Mouse (Mus musculus): ENCODE measurements around the gene Igfbp7. TPM values are rescaled to one million over a fixed set of nuclear protein-coding genes. Genes with fewer than 3 reads are reported as not detected.

Gene Igfbp7
- polyA plus RNA-seq, 1 experiment from 2014 or later = 32.2 TPM

DNA sequence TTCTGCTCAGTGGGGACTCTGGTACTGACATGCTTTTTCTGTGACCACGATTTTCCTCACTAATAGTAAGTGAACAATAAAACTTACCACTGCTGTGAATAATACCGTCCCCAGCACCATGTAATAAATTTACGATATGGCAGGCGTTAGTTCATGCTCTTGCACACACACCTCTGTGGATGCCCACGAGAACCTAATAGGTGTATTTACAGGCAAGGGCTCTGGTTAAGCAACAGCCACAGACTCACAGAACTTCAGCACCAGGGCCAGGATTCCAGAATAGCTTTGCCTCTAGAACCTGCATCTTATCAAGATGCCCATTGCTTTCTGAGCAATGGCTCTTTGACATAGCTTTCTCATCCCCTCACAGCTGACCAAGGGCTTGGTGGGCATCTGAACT, 22.6 kb downstream of the Igfbp7 start:
- Histone ChIP-seq H3K9ac (no peak overlapping the region), H3K4me2 (replicated peaks) (no peak overlapping the region), H3K4me1 (no peaks in the 10 kb centered on the region), H3K36me3 (no peaks in the 10 kb centered on the region), H3K4me3 (no peak overlapping the region), H3K27me3 (no peaks in the 10 kb centered on the region), H3K9me3 (replicated peaks) (no peaks in the 10 kb centered on the region), H3K27ac (no peak overlapping the region)
- no peak for ATAC-seq (ENCODE audit: low FRiP score)
- WGBS = 92% methylated on average over 5 of the region's 5 CpGs

DNA sequence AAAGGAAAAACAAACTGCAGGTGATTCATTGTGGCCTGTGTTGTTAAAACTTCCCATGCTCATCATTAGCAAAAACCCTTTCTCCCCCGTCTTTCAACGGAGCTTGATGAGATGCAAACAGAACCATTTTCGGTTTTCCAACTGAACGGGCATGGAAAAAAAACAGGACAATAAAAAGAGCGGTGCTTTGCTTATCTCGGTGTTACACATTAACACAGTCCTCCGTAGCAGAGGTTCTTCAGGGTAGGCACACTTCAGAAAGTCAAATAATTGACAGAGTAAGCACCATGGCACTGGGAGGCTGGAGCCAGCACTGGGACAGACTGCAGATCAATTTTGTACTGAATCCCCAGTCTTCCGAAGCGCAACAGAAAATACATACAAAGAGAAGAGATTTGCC, 23.1 kb downstream of the Igfbp7 start:
- Histone ChIP-seq H3K36me3 (no peaks in the 10 kb centered on the region), H3K27ac (no peak overlapping the region), H3K27me3 (no peaks in the 10 kb centered on the region), H3K9me3 (replicated peaks) (no peaks in the 10 kb centered on the region), H3K9ac (no peak overlapping the region), H3K4me2 (replicated peaks) (no peak overlapping the region), H3K4me3 (no peak overlapping the region), H3K4me1 (no peaks in the 10 kb centered on the region)
- WGBS = 66% methylated on average over 9 of the region's 9 CpGs
- ATAC-seq (ENCODE audit: low FRiP score) = no peak

GRCm38 (mm10) chr5:77383799-77384554, 23.9 kb downstream of the Igfbp7 start:
- ATAC-seq (ENCODE audit: low FRiP score) = no peak
- no peak overlapping the region for H3K9ac ChIP-seq
- no peak overlapping the region for H3K4me3 ChIP-seq
- H3K27ac ChIP-seq = no peak overlapping the region
- no peaks in the 10 kb centered on the region for H3K4me1 ChIP-seq
- H3K27me3 ChIP-seq = no peaks in the 10 kb centered on the region
- no peaks in the 10 kb centered on the region for H3K9me3 ChIP-seq (replicated peaks)
- 88% methylated on average over 5 of the region's 5 CpGs for WGBS
- no peaks in the 10 kb centered on the region for H3K36me3 ChIP-seq
- H3K4me2 ChIP-seq (replicated peaks) = no peak overlapping the region

GRCm38 (mm10) chr5:77381686-77382085, 26.2 kb downstream of the Igfbp7 start:
- Histone ChIP-seq H3K4me2 (replicated peaks) (no peak overlapping the region), H3K4me1 (no peaks in the 10 kb centered on the region), H3K27me3 (no peaks in the 10 kb centered on the region), H3K4me3 (no peak overlapping the region), H3K27ac (no peak overlapping the region), H3K9ac (no peak overlapping the region), H3K9me3 (replicated peaks) (no peaks in the 10 kb centered on the region), H3K36me3 (no peaks in the 10 kb centered on the region)
- ATAC-seq (ENCODE audit: low FRiP score) = no peak
- 79% methylated on average over 5 of the region's 5 CpGs for WGBS

- no peaks in the 10 kb centered on the region for H3K36me3 ChIP-seq
- H3K4me1 ChIP-seq = no peaks in the 10 kb centered on the region
- 86% methylated on average over 7 of the region's 7 CpGs for WGBS
- no peaks in the 10 kb centered on the region for H3K27me3 ChIP-seq
- no peaks in the 10 kb centered on the region for H3K9me3 ChIP-seq (replicated peaks)
- no peak for ATAC-seq (ENCODE audit: low FRiP score)
- no peak overlapping the region for H3K4me3 ChIP-seq
- no peak overlapping the region for H3K4me2 ChIP-seq (replicated peaks)
- no peak overlapping the region for H3K27ac ChIP-seq
- H3K9ac ChIP-seq = no peak overlapping the region
Measured at GRCm38 (mm10) chr5:77381283-77381682, 26.6 kb downstream of the Igfbp7 start.

GRCm38 (mm10) chr5:77380321-77380901, 27.4 kb downstream of the Igfbp7 start:
- Histone ChIP-seq H3K9me3 (replicated peaks) (no peaks in the 10 kb centered on the region), H3K9ac (no peak overlapping the region), H3K27ac (no peak overlapping the region), H3K4me1 (no peaks in the 10 kb centered on the region), H3K27me3 (no peaks in the 10 kb centered on the region), H3K4me3 (no peak overlapping the region), H3K4me2 (replicated peaks) (no peak overlapping the region), H3K36me3 (no peaks in the 10 kb centered on the region)
- WGBS = 77% methylated on average over 17 of the region's 17 CpGs
- ATAC-seq (ENCODE audit: low FRiP score) = no peak

DNA sequence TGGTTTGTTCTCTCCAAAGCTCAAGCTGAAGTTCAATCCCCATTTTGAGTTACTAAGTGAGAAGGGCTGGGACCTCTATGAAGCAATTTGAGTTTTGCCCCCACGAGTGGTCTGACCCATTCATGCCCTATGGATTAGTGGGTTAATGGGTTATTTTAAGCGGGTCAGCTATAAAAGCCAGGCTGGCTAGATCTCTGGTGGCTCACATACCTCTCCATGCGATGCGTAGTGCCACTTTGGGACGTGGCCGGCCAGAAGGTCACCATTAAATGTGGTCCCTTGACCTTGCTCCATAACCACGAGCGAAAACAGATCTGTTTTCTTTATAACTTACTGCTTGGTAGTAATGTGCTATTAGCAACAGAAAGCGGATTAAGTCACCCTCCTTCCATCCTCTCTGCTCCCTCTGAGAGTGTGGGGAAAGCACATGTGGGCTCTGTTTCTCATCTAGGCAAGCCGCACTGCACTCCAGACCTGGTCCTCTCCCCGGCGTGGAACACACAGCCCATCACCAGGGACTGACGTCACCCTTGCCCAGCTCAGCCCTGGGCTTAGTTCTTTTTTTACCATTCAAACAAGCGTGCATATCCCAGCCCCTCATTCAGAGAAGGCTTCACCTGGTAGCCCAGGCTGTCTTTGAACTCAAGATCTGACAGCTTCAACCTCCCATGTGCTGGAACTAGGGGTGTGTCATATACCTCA, 28.3 kb downstream of the Igfbp7 start:
- Histone ChIP-seq H3K27ac (no peak overlapping the region), H3K9ac (no peak overlapping the region), H3K9me3 (replicated peaks) (no peaks in the 10 kb centered on the region), H3K4me3 (no peak overlapping the region), H3K4me1 (no peaks in the 10 kb centered on the region), H3K36me3 (no peaks in the 10 kb centered on the region), H3K27me3 (no peaks in the 10 kb centered on the region), H3K4me2 (replicated peaks) (no peak overlapping the region)
- WGBS = 77% methylated on average over 14 of the region's 14 CpGs
- no peak for ATAC-seq (ENCODE audit: low FRiP score)

DNA sequence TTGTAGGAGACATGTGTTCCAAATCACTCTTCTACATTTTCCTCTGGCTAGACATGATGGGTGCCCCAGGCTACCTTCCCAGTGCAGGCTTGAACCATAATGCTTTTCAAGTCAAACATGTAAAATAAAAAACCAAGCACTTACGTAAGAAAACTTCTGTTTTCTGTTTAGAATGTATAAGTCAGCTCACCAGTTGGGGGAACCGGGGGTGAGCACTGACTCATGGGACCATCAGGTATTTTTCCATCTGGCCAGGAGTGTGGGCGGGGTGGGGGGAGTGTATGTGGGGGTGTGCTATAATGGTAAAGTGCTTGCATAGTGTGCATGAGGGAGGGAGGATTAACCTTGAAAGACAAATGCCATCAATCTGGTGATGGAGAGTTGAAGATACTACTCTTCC, 29.8 kb downstream of the Igfbp7 start:
- no peaks in the 10 kb centered on the region for H3K27me3 ChIP-seq
- no peaks in the 10 kb centered on the region for H3K9me3 ChIP-seq (replicated peaks)
- no peaks in the 10 kb centered on the region for H3K4me1 ChIP-seq
- H3K4me3 ChIP-seq = no peak overlapping the region
- no peak for ATAC-seq (ENCODE audit: low FRiP score)
- H3K27ac ChIP-seq = no peak overlapping the region
- no peak overlapping the region for H3K4me2 ChIP-seq (replicated peaks)
- H3K9ac ChIP-seq = no peak overlapping the region
- WGBS = 94% methylated on average over 3 of the region's 3 CpGs
- no peaks in the 10 kb centered on the region for H3K36me3 ChIP-seq

- 83% methylated on average over 4 of the region's 4 CpGs for WGBS
- ATAC-seq (ENCODE audit: low FRiP score) = no peak
- no peak overlapping the region for H3K9ac ChIP-seq
Measured at GRCm38 (mm10) chr5:77375546-77375945, 32.3 kb downstream of the Igfbp7 start.

GRCm38 (mm10) chr5:77374945-77375344, 32.9 kb downstream of the Igfbp7 start:
- Histone ChIP-seq H3K4me2 (replicated peaks) (no peak overlapping the region), H3K27ac (no peak overlapping the region), H3K4me3 (no peak overlapping the region), H3K9me3 (replicated peaks) (no peaks in the 10 kb centered on the region), H3K27me3 (no peaks in the 10 kb centered on the region), H3K4me1 (no peaks in the 10 kb centered on the region), H3K9ac (no peak overlapping the region), H3K36me3 (no peaks in the 10 kb centered on the region)
- no peak for ATAC-seq (ENCODE audit: low FRiP score)
- 79% methylated on average over 3 of the region's 3 CpGs for WGBS

More at GRCm38 (mm10) chr5:77375546-77375945, 32.3 kb downstream of the Igfbp7 start:
- Histone ChIP-seq H3K4me1 (no peaks in the 10 kb centered on the region), H3K4me2 (replicated peaks) (no peak overlapping the region), H3K9me3 (replicated peaks) (no peaks in the 10 kb centered on the region), H3K27me3 (no peaks in the 10 kb centered on the region), H3K27ac (no peak overlapping the region), H3K36me3 (no peaks in the 10 kb centered on the region), H3K4me3 (no peak overlapping the region)

DNA sequence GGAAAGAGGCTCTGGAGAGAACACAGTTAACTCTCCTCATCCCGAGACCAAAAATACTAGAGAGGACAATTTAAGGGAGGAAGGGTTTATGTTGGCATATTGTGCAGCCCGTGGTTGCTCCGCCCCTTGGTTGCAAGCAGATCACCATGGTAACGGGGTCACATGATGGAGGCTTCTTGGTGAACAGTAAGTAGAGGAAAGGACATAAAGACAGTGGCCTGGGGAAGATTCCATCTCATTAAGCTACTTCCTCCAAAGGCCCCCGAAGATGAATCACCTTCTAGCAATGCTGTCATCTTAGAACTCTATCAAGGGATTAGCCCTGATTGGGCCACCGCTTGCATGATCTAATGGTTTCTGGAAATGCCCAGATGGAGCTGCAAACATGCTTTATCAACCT, 35.1 kb downstream of the Igfbp7 start:
- Histone ChIP-seq H3K4me2 (replicated peaks) (no peak overlapping the region), H3K36me3 (no peaks in the 10 kb centered on the region), H3K4me1 (no peaks in the 10 kb centered on the region), H3K4me3 (no peak overlapping the region), H3K27ac (no peak overlapping the region), H3K9ac (no peak overlapping the region), H3K27me3 (no peaks in the 10 kb centered on the region), H3K9me3 (replicated peaks) (no peaks in the 10 kb centered on the region)
- no peak for ATAC-seq (ENCODE audit: low FRiP score)
- WGBS = 66% methylated on average over 6 of the region's 6 CpGs

- Histone ChIP-seq H3K27ac (no peak overlapping the region), H3K4me2 (replicated peaks) (no peak overlapping the region), H3K27me3 (no peaks in the 10 kb centered on the region), H3K9me3 (replicated peaks) (no peaks in the 10 kb centered on the region), H3K4me1 (no peaks in the 10 kb centered on the region), H3K4me3 (no peak overlapping the region), H3K36me3 (no peaks in the 10 kb centered on the region), H3K9ac (no peak overlapping the region)
- ATAC-seq (ENCODE audit: low FRiP score) = no peak
- WGBS = 78% methylated on average over 7 of the region's 7 CpGs
Measured at GRCm38 (mm10) chr5:77372242-77372641, 35.6 kb downstream of the Igfbp7 start.

Data from hindbrain, embryonic 12.5 days (tissue).